Mouse (Mus musculus): Measurements from ENCODE around the gene Zeb2.

GRCm38 (mm10) chr2:45051321-45051720 is 65.9 kb downstream of the Zeb2 start:
- TF ChIP-seq CTCF (IDR thresholded peaks at IDR 0.05; ENCODE audit: insufficient read depth, low read length) (no peak), POLR2A (IDR thresholded peaks at IDR 0.05; ENCODE audit: borderline replicate concordance, extremely low read depth, low read depth, low read length) (no peak)
